Mouse (Mus musculus) c-Kit-positive CD71-negative TER-119-negative erythroid progenitor cells, embryonic 14.5 days (primary cell): ENCODE measurements around the gene Polr2c.

Source experiments
- DNase-seq: peaks from one replicate; pipeline ENCODE4 v3.0.0-alpha.2; 2013; ENCODE audit warnings: low read depth

Polr2c gene

DNA sequence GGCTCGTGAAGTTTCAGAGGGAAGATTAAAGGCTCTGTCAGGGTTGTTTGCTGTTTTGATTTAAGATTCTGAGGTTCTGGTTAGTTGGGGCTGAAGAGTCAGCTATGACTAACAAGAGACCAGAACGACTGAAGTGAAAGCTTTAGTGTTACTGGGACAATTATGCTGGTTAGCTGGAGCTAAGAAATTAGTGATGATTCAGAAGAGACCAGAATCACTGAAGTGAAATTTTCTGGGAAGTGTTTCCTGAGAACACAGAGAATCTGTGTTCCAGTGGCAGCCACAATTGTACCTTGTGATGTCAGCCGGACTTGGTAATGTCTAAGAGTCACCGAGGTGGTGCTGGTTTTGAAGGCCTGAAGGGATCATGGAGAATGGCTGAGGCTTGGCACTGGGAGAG is 23.5 kb downstream of the Polr2c start:
- no peak for DNase-seq

DNA sequence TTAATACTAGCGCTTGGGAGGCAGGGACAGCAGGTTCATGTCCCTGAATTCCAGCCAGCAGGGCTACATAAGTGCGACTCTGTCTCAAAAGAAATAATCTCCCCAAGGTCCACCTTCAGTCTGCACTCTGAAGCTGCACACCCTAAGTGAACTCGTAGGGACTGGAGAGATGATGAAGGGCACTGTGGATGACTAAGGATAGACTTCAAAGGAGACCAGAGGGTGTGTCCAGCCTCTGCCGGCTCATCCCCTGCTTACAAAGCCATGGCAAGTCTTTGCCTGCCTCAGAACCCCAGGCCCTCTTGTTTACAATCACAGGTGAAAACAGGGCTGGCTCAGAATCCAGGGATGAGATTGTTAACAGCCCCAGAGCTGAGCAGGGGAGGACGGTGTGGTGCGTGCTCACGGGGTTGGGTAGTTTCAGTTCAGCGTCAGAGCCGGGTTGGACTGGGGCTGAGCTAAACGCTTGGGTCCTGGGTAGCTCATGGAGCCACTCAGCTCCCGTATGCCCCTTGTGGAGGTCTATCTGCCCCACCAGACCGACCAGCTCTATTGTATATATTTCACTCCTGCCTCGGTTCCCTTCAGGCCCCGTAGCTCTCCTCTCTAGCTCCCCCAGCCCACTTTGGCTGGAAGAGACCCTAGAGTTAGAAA is 31.3 kb downstream of the Polr2c start:
- DNase-seq = no peak

DNA sequence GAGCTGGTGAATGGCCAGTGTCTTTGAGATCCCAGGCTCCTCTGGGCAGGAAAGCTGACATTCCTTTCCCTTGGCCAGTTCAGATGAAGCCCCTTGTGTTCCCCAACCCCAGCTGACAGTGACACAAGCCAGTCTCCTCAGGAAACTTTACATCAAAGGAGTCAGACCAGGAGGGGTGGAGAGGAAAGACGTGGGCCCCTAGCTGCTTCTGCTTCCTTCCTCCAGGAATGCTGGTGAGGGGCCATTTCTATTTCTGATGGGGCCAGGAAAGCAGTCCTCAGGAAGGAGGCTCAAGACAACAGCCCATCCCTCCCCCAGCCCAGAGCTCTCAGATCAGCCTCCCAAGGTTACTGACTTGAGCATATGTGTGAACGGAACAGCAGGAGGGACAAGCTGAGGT is 35.7 kb downstream of the Polr2c start:
- DNase-seq = no peak

DNA sequence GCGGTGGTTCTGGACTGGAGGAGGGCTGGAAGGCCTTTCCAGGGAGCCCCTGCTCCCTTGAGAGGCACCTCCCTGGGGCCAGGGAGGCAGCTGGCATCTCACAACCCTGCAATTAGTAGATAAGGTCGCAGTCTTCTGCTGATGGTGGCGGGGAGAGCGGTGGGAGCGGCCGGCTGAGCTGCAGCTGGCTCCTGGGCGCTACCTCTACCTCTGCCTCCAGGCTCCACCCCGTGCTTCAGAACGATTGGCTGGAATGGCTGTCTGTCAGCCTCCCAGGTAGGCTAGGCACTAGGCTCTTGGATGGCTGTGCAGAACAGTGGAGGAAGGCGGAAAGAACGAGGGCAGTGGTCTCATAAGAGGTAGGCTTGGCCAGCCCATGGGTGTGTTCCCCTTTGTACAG is 42.0 kb downstream of the Polr2c start:
- no peak for DNase-seq

DNA sequence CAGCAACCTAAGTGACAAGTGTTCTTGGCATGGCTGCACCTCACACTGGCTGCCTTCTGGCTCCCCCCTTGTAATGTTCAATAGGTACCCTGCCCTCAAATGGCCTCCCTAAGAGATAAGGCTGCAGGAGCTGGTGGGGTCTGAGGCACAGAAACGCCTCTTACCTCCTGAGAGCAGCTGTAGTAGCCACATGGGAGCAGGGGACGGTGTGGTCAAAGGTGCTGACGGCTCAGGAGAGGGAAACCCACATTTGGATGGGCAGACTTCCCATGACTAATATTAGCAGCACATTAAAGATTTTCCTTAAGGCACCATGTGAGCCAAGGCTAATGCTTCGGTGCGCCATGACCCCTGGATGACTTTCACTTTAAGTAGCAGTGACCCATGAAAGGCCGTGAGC is 43.4 kb downstream of the Polr2c start:
- no peak for DNase-seq

DNA sequence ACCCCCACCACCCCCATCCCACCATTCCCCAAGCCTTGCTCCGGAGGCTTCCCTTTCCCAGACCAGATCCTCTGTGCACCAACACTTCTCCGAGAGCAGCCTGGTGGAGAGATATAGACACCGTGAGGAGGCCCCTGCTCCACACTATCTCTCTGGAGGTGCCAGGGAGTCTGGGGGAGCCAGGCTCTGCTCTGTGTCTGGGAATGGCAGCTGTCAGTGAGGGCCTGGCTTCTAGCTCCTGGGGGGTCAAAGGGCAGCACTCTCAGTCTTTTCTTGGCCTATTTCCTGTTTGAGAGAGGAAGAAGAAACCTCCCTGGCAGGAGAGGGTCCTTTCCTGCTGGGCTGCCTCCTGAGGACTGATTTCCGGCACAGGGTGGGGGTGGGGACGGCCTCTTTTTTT is 43.8 kb downstream of the Polr2c start:
- DNase-seq = no peak

DNA sequence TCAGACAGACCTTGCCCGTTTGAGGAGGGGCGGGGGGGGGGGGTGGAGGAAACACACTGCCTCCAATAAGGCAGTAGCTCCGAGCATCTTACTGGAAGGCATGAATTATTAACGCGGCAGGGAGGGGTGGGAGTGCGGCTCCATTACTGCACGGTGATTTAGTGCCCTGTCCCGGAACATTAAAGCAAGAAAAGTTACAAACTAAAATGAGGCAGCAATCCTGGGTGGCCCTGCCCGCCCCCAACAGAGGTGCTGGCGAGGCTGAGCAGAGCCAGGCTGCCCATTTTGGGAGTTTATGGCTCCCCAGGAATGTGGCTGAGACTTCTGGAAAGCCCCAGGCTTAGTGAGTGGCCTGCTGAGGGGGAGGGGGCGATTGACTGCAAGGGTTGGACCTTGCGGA is 46.5 kb downstream of the Polr2c start:
- DNase-seq = no peak

DNA sequence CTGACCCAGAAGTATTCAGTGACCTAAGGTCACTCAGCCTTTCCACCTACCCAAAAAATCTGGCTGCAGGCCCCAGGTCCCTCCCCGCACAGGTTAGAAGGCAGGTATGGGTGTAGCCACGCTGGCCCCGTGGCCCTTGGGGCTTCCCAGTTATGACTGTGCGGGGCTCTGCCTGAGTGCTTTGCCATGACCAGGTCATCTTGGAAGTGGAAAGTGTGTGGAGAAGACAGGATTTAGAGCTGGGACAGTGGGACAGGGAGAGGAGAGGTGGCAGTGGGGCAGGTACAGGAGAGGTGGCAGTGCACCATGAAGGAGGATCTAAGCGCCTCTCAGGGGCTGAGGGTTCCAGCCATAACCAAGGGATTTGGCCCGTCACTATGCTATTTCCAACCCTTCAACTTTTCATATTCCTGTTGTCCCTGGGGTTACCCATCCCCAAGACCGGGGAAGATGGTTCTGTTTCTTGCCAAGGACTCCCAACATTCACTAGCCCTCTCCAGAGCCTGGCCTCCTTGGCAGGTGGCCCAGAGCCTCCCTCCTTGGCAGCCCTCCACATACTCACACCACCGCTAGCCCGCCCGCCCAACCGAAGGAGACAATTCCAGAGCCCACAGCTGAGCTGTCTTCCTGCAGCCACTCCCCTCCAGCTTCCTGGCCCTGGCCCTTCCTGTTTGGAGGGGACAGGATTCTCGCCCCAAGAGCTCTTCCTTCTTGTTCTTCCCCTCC is 47.4 kb downstream of the Polr2c start:
- DNase-seq = no peak

DNA sequence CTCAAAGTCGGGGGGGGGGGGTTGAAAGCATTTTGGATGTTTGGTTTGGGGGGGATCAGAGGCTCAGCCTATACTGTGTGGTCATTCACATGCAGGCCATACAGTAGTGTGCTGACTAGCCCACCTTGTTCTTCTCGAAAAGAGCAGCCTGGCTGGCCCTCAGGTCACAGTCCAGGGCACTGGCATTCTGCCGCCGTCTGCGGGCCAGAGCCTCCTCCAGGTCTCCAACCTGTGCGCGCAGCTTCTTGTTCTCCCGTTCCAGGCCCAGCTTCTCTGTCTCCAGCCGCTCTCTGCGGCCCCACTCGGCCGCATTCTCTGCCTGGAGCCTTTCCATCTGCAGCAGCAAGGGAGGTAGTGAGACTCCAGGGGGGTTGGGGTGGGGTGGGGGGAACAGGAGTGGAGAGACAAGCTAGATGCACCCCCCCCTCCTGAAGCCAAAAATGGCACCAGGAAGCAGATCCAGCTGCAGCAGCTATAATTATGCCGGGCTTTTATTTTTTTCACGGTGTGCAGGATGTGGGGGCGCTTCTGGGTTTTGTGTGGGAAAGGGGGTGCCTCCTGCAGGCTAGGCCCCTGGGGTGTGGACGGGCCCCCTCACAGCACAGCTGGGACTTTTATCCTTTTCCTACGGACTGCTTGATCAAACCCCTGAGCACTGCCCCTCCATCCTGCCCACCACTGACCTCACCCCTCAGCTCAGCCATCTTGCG is 50.5 kb downstream of the Polr2c start:
- no peak for DNase-seq

DNA sequence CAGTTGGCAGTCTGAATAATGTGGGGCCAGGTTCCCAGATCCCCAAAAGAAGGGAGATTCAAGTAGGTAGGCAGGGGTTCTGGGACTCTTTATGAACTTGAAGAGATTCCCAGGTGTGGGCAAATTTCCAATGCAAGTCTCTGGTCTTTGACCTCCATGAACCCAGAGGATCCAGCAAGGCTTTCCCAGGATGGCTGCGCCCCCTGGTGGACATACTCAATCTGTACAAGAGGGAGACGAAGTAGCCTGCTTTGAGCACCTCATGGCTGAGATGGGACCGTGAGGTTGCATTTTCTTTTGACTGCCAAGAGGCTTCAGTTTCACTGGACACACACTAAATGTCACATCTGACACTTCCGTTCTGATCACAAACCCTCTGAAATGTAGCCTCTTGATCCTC is 51.6 kb downstream of the Polr2c start:
- DNase-seq = no peak

DNA sequence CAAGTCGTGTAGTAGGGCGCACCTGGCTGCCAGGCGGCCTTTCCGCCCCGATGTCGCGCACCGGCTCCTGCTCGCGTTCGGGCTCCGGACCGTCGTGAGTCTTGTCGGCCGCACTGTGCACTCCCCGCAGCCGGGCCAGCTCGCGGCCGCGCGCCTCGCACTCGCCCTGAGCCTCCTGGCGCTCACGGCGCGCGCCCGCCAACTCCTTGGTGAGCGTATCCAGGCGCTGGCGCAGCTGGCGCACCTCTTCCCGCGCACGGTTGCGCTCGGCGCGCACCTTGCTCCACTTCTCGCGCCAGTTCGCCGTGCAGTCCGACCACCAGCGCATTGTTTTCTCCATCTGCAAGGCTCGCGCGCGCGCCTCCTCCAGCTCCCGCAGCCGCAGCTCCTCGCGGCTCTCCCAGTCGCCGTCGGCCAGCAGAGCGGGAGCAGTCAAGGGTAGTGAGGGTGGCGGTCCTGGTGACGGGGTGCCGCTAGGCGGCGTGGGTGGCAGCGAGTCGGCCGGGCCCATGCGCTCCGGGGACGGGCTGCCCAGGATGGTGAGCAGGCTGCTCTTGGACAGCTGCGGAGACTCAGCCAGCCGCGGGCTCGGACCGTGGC is 55.9 kb downstream of the Polr2c start:
- no peak for DNase-seq

DNA sequence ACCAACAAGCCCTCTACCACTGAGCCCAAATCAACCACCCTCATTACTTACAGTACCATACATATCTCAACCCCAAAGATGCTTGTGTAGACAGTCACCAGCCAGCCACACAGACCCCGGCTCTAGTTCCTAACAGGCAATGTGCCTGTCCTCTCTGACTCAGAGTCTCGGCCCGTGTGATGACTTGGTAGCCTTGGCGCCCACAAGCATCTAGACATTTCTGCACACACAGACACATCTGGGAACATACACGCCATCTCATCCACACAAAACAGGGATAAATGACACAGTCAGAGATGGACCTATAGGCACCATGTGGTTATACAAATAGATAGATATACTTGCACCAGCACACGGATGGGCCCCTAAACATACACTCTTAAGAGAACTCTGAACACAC is 57.0 kb downstream of the Polr2c start:
- no peak for DNase-seq

DNA sequence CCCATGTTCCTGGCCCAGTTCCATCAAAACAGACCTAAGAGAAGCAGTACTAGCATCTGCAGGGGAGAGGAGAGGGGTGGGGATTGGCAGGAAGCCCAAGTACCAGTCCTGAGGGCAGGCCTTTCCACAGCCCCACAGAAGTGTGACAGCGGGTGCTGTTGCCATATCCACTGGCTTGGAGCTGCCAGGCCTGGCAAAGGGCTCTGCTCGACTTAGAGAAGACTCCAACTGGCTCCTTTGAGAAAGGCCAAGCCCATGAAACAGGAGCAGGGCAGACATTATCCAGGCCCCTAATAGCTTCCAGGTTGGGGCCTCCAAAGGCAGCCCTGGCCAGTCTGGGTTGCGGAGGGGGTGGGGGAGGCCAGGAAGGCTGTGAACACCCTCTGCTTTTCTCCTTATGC is 57.5 kb downstream of the Polr2c start:
- DNase-seq = no peak

DNA sequence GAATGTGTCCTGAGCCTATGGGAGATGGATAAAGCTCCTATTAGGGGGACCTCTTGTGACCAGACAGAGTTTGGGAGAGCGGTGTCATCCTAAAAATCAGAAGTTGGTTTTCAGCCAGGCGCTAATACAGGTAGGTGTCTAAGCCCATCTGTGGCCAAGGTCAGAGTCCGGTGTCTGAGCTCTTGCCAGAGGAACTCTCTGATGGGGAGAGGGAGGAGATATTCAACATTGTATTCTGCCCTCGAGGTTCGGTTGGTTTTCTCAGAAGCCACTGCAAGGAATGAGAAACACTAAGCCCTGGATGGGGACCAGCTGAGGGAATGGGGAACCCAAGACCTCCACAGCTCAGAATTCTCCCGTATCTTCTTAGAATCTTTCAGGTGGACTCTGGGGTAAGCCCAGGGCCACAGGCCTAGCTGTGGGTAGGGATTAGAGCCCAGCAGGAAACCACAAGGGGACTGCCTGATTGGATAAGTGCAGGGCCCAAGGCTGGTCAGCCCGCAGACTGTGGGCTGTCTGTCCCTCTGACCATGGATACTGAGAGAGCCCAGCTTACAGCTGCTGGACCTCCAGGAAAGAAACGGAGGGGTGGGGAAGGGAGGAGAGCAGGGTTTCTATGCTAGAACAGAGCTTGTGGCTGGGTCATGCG is 59.2 kb downstream of the Polr2c start:
- DNase-seq = no peak

DNA sequence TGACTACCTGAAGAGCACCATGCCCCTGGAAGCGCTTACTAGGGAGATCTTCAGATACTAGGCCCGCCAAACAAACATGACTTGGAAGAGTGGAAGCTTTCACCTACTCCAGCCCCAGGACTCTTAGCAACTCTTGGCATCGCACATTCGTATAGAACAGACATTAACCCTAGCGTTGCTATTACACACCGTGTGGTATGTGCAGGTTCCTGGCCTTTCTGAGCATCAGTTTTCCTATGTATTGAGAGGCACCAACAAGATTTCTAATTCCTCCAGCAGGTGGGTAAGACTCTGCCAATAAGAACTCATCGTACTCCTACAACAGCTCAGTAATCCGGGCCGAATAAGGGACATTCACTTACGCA is 59.7 kb downstream of the Polr2c start:
- no peak for DNase-seq

DNA sequence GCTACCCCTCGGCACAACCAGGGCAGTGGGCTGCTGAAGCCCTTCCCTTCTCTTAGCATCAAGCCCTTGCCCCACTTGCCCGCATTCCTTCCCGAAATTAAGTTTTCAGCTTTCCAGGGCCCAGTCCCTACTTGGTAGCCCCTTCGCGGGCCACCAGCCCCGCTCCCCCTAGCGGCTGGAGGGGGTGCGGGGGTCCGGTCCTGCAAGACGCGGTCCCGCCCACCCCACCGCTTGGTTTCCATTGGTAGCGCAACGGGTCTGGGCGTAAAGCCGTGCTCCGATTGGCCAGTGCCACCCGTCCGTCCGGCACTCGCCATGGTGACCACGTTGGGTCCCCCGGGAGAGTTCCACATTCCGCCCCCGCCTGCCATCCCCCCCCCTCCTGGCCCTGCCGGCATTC is 60.1 kb downstream of the Polr2c start:
- DNase-seq = peak; percentile 87

DNA sequence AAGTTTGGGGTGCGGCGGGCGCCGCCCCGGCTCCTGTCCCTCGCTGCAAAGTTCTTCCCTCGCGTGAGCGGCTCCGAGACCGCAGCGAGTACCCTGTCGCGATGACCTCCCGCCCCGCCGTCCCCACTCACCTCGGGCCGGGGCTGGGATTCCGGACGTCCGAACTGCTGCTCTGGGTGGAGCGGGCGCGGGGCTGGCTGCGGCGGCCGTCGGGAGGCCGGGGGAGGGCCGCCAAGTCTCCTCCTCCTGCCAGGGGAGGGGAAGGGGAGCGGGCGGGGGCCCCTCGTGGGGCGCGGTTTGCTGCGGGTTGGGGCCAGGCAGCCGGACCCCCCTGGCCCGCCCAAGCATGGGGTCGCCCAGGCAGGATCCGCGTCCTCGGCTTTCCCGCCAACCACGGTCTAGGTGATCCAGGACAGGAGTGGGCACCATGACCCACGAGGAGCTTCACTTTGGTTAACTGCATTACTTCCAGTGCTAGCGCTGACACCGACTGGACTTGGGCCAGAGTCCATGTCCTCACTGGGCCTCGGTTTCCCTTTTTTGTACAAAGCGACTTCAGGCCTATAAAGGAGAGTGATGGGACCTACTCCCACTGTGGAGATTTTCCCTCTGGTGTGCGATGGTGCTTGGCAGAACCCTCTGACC is 60.7 kb downstream of the Polr2c start, which contains the start of gene Ccdc102a:
TSS of gene Ccdc102a (minus strand) at position 248 of the 645 bp plus-strand sequence.
- no peak for DNase-seq

DNA sequence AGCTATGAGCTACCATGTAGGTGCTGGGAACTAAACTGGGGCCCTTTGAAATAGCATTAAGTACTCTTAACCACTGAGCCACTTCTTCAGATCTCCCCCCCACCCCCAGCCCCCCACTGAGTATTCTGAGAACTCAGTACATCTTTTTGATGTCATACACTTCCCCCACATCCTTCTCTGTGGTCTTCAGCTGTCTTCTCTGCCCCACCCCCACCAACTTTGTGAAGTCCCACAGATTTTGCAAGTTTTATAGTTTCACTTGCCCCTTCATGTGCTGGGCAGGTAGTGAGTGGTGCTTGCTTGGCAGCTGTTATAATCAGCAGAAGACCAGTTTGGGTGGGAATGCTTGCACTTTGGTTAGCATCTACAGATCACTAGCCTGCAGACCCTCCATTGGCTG is 62.0 kb downstream of the Polr2c start:
- DNase-seq = no peak

DNA sequence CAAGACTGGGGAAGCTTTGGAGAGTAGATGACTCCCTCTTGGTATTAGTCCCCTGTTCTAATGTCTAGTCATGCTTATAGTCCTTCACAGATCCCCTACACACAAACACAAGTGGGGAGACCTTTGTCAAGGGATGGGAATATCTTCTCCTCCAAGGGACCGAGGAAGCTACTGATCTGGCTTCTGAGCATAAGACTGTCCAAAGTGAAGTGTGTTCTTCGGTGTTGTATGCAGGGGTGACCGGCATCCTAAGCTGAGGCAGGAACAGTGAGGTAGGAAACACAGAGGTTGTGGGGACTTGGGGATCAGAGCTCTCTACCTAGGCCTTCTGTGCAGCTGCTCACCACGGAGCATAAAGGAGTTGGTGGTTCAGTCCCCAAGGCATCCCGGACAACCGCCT is 64.9 kb downstream of the Polr2c start:
- no peak for DNase-seq

DNA sequence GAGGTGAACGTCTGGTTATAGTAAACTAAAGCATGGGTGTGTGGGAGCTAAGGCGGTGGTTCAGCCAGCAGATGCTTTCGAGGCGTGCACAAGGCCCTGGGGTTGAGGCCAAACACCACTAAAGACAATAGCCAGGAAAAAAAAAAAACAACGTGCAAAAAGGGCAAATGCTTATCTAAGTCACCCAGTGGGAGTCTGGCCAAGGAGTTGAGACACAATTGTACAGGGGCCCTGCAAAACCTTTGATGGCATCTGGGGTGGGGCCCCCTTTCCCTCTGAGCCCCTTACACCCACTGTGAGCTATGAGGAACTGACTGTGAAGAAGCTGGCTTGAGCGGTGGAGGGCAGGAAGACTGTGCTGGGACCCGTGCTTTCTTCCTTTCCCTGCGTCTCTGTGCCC is 65.4 kb downstream of the Polr2c start:
- no peak for DNase-seq
